Mouse (Mus musculus) cerebellum, adult 2 months (tissue): ENCODE data around the gene Gm1110.

Experiments
- CTCF ChIP-seq: fragments of 200-500 bp; IDR thresholded peaks from 2 replicates; pipeline ENCODE4 v1.5.1; 2011; ENCODE audit warnings: low read depth, mild to moderate bottlenecking, control low read depth, low read length, moderate library complexity, borderline replicate concordance; ENCODE audit not compliant: insufficient read depth
- POLR2A ChIP-seq: fragments of 200-500 bp; IDR thresholded peaks from 2 replicates; pipeline ENCODE4 v1.6.1; 2011; ENCODE audit warnings: low read length, control low read depth, borderline replicate concordance; ENCODE audit not compliant: insufficient read depth

DNA sequence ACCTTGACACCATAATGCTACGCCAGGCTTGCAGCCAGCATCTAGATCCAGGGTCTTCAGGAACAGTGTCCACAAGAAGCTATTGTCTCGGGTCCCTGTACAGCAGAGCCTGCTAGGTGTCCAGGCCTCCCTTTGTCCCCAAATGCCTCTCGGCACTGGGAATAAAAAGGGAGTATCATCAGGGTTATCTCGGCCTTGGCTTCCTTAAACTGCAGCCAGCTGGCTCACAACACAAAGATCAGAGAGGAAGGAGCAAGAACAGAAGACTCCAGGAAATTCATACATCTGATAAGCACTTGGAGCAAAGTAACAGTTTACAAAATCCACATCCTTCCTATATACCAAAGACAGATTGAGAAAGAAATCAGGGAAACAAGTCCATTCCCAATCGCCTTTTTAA lies 62.2 kb downstream of the Gm1110 start, which contains the start of gene Glb1l3:
- TF ChIP-seq CTCF (no peak), POLR2A (no peak)
